Mouse (Mus musculus): ENCODE measurements at regions not wholly inside any gene's neighbourhood (a gene's known extent, or its start where the extent isn't known, plus 50 kb on each side); places are given as distances from the start of the nearest gene placed in this dataset.

DNA sequence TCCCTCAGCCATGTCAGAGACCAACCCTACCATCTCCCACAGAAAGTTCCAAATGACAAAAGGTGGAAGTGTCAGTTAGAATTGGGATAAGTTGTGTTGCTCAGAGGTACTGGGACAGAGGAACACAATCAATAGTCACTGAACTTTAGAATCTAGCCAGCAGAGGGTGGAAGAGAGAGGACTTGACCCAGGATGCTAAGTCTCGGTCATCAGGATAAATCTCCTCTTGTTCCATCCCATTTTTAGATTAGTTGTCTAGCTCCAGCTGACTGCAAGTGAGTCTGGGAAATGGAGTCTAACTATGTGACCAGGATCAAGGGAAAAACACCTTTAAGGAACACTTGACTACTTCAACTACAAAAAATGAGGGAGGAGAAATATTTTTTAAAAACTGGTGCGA lies 91.5 kb downstream of the Fam84b start:
- no peak for DNase-seq

DNA sequence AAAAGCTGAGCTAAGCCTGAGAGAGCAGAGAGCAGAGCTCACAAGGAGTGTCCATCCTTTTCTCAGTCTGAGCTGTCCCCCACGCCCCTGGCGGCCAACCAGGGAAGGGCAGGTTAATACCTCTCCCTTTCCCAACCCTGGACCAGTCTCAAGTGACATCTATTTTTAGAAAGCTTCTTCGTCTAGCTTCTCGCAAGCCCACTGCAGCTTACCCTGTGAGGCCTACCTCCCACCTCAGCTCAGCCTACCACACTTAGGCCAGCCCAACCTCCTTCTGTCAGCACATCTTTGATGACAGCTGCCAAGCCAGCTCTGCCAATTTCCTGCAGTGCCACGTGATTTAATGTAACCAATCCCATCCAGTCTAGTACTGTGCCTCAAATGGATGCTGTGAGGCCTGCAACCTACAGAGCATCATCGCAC lies 93.6 kb downstream of the Fam84b start:
- DNase-seq, result peak; percentile 10

DNA sequence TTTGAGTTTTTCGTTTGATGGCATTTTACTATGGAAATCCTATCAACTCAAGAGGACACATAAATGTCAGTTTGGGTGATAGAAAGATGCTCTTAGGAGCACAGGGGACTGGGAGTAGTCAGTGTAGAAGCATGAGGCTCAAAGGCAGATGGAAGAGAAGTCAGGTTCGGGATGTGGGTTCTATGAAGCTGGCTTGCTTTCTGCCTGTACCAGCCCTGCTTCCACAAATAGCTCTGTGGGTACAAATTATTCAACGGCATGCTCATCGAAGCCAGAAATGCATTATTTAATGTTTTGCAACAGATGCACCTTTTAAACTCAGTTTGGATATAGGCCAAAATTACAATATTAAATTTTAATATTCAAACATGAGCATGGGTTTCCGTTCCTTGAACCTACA lies 99.3 kb downstream of the Fam84b start:
- no peak for DNase-seq

DNA sequence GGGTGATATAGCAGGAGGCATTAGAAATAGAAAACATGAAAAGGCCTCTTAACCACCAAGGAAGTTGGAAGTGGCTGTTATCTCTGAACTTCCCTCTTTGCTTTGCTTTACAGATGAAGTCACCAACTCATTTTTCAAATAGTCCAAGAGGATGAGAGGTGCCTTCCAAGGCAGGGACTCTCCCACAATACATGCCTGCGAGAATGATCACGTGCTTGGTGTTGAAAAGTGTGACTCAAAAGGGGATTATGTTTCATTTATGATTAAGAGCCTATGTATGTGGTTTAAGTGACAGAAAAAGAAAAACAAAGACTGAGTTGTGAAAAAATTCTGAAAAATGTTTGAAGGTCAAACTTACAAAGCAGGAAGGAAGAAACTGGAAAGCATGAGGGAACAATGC lies 114.0 kb downstream of the Fam84b start:
- DNase-seq, result no peak

DNA sequence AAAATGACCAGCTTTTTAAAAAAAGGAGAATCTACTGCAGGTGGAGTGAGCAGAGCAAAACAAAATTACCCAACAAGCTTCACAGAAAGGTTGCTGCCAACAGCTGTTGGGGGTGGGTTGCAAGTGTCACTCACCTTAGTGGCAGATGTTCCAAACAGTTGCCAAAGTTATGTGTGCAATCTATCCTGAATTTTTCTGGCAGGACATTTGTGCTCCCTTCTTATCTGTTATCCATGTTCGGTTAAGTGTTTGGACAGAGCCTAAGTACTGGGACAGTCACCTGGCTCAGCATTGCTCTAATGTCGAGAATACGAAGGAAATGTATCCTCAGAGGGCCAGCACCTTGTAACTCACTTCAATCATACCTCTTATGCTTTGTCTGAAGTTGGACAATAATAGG lies 115.3 kb downstream of the Fam84b start:
- DNase-seq, result no peak

DNA sequence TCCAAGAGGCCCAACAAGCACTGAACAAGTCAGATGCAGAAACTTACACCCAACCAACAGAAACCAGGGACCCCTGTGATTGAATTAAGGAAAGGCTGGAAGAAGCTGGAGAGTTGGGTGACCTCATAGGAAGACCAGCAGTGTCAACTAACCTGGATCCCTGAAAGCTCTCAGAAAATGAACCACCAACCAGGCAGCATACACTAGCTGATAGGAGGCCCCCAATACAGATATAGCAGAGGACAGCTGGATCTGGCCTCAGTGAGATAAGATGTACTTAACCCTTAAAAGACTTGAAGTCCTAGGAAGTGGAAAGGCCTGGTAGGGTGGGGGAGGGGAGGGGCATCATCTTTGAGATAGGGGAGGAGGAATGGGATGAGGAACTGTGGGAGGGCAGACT lies 121.2 kb downstream of the Fam84b start:
- DNase-seq, result no peak

DNA sequence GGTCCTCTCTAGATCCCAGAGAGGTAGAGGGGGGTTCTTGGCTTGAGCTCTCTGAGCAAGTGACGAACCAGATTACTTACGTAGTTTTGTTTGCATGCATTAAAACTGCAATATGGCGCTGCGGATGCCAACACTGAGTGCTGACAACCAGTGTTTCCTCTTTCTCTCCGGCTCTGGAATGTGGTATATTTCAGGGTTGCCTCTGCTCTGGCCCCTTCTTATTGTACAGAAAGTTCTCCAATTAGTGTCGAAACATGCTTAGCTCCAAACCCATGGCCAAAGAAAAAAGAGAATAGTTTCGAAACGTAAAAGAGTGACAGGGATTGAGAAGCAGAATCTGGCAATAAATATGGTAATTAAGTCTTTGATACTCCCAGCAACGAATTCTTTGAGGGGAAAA lies 124.8 kb downstream of the Fam84b start:
- DNase-seq, result no peak

DNA sequence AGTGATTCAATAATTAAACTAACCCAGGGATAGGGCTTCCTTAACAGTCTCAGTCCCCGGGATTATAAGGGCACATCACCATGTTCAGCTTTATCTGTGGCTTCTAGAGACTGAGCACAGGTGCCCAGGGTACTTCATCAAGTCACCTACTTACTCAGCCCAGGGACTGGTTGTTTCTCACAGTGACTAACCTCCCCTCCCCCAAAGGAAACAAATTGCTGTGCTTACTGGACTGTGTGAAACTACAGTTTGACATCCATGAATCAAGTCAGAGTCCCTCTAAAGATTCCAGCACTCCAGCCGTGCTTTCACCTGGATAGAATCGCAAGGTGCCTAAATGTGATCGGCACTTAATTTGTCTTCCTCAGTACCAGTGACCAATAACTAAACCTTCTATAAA lies 125.2 kb downstream of the Fam84b start:
- DNase-seq, result no peak

DNA sequence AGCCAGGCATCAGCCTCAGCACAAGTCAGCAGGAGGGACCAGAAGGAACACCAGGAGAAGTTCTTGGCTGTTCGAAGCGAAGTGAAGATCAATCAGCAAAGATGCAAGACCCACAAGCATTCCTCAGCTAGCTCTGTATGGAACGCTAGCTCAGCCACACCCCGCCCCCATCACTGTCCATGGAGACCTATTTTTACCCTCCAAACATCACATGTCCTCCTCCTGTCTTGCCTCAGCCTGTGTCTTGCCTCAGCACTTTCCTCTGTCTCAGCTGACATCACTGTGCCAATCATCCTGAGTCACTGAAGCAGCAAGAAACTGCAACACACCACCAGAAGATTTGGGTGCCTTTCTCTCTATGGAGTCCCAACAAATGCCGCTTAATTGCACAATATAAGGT lies 134.2 kb downstream of the Fam84b start:
- DNase-seq, result no peak

DNA sequence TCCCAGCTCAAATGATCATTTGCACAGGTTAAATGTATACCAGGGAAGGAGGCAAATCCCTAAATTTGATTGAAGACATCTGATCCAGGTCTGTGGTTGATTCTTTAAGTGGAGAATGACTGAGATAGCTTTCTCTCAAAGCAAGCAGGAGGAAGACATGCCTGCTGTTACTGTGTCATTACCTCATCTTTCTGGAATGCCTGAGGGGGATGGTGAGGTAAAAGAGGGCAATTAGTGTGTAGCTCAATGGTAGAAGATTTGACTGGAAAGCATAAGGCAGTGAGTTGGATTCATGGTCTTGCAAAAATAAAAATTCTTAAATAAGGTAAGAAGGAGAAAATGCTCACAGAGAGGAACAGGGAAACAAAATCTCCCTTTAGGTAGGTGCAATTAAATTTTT lies 144.9 kb downstream of the Fam84b start:
- DNase-seq, result no peak

DNA sequence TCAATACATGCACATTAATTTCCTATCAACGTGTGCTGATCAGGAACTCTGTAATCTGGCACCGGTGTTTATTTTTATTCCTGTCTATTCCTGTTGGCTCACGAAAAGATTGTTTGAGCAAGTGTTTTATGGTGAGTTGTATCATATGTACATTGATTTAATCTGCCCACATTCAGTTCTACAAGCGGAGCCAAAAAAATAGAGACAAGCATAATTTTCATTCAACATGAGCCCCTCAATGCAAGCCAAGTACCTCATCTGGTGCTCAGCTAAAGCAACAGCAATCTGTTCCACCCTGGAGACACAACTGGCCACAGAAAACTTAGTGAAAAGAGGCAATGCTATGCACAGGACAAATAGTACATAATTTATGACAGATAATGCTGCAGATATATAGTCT lies 147.6 kb downstream of the Fam84b start:
- no peak for DNase-seq

DNA sequence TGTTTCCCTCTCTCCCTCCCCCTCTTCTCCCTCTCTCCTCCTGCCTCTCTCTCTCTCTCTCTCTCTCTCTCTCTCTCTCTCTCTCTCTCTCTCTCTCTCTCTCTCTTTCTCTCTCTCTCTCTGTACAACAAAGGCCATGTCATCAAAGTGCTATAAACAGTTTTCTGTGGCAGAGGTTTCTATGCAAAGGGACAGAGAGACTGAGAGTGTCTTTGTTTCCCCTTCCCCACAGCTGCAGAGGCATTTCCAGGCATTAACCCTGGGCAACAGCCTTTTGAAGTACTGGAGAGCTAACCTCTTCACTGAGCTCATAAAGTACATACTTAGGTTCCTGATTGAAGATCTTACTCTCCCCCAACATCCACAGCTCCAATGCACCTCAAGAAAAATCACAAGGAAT lies 152.3 kb downstream of the Fam84b start:
- no peak for DNase-seq

DNA sequence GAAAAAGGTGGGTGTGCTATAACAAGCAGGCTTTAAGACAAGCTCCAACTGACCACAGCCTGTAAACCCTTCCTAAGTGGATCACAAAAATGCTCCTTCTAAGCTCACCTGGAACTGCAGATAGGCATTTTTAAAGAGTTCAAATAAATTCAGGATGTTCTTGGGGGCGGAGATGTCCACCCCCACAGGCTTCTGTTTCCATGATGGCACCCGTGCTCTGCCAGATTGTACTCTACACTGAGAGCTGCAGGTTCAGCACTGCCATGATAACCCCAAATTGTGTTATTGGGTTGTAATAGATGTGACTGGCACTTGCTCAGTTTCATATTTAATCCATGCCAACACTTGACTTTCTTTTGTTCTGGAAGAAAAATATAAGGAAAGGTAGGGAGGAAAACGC lies 158.8 kb downstream of the Fam84b start:
- no peak for DNase-seq

DNA sequence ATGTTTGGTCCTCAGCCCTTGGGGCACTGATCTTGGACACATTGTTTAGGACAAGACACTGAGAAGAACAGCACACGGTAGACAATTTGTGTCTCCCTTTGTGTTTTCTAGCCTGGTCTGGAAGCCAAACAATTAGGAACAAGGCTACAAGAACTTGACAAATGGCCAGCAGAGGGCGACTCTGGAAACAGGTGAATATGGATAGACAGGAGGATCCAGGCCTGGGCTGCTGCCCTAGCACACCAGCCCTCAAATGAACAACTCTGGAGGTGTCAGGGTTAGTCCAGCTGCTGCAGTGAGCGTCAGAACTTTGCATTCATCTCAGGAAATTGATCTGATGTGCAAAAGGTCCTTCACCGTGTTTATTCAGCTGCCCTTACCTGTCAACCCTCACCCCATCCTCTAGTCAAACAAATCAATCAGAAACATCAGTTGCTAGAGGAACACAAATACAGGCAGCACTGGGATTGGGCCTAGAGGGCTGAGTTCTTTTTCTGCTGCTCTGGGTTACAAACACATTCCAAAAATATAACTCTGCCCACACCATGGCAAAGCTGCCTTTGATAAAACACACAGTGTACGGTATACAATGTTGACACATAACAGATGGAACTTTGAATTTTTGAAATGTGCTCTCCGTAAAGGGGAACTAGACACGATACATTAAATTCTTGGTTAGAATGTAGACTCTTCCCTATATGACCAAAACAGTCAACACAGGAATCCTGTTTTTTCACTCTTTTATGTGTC lies 159.7 kb downstream of the Fam84b start:
- DNase-seq, result peak; percentile 7

DNA sequence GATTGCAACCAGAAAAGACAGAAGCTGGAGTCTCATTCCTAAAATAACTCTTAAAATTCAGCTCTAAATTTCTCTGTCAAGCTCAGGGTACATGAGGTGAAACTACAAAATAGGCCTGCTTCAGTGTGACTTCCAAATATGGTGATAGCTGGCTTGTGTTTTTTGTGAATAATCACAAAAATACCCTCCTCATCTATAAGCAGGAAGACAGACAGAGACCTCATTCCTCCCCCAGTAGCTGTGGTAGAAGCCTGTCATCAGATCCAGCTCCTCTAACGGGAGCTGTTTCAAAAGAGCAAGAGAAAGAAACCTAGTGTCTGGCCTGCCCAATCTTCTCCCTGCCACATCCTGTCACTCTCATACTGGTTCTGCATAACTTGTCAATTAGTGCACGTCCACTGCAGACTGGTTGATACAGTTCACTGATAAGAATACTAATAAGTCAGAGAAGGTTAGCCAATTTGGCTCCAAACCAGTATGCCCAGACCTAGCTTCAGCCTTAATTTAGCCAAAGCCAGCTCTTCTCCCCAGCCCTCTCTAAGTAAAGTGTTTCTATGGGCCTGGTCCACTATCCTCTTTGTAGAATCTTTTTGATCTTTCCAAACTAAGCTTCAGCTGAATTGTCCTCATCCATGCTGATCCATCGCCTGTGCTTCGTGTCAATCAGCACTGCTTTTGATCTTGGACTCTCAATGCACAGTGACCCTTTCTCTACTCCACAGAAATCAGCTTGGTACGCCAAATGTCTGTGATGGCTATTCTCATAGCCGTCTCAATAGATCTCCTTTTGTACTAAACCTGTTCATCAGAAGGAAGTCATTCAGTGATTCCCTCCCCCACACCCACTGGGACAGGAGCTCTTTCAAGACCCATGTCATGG lies 160.6 kb downstream of the Fam84b start:
- no peak for DNase-seq

DNA sequence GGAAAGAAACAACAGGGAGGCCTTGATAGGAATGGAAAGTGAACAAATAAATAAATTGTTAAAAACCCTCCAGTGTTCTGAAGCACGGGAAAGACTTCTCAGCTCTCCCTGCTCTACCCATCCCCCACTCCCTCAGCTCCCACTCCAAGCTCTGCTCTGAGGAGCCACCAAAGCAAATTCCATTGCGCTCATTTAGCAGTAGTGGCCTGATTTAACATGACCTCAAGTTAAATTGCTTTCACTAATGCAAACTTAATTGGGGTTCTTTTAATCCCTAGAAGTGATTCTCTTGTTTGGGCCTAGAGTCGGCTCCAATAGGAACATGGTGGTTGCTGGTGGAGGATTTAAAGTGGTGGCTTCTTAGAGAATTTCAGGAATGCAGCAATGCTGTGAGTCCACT lies 161.4 kb downstream of the Fam84b start:
- no peak for DNase-seq

DNA sequence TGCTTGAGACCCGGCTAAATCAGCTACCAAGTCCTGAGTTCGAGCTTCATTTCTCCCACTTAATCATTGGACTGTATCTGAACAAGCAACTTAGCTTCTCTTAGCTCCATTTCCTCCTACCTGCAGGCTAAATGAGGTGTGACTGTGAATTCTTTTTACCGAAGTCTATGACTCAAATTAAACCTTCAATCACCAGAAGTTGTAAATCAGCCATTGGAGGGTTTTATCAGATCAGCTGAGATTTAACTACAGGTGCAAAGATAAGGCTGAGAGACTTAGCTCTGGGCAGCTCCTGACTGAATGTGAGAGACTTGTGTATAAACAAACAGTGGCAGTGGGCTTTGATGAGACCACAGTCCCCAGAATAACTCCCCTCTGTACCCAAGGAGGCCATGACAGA lies 176.2 kb downstream of the Fam84b start:
- no peak for DNase-seq

DNA sequence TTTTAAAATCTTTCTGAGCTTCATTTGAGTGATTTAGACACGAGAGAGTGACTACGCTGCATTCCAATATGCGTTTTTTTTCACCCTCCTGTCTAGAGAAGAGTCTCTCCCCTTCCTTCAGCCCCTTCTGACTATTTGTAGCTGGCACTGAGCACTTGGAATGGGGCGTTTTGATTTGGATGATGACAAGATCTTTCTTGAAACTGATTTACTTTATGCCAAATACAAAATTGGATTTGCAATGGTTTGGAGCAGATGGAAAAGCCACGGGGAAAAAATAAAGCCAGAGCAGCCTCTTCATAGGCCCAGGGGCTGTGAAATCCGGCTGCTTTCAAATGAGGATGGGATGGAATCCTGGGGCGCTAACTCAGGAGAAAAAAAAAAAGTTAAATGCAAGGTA lies 196.0 kb downstream of the Fam84b start:
- DNase-seq, result peak; percentile 1

DNA sequence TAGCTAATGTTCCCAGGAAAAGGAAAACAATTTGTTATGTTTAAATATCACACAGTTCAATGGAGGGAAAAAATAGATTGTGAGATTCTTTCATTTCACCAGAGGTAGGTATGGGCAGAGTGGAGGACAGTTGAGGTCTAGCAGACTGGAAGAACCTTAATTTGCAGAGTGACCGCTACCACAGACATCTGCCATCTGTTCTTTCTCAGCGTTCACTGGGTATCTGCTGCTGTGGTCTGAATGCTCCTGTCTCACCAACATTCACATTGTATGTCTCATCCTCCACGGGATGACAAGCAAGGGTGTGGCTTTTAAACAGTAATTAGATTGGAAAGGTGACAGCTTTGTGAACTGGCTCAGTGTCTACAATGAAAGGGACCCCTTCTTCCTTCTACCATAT lies 198.5 kb downstream of the Fam84b start:
- no peak for DNase-seq

DNA sequence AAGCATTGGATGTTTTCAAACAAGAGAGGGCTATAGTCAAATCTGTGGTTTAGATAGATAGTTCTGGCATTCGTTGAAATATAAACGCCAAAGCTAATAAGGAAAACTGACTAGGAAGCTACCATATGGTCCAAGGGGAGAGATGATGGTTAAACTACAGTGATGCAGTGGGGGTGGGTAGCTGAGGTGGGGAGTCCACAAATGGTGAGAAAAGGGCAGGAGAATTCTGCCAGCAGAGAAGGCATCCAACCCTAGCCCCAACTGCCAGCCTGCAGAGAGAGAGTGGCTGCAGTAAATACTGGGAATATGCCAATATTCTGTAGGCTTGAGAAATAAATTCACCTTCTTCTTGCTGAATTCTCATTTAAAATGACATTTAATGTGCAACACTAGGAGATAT lies 204.3 kb downstream of the Fam84b start:
- no peak for DNase-seq

DNA sequence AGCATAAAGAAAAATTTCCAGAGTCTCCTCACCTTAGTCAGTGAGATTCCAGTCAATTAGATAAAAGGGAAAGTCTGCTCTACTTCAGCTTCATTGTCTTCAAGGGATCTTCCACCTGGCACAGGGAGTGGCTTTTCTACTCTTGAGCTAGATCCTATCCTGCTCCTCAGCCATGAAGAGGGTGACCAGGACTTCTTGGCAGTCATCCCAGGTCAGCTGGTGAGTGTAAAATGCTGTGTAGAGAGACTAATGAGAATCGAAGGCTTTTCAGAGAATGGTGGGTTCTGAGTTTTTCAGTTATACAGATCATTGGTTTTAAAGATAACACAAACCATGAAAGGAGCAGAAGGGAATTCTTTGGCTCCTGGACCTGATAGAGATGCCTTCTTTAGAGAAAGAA lies 211.8 kb downstream of the Fam84b start:
- no peak for DNase-seq

DNA sequence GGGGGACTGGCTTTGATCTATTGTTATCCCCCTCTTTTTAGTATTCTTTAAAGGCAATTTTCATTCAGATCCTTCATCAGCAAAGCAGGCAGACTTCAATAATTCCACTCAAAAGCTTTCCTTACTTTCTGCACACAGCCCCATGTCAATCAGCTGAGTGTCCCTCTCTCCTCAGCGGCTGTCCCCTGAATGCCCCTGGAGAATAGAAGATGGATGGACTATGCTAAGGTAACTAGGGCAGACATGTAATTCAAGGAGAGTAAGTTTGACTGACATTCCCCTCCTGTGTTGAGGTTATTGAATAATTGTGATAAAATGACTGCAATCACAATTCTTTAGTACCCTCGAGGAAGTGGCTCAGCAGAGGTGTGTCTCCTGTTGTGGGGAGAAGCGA lies 220.1 kb downstream of the Fam84b start:
- no peak for DNase-seq

DNA sequence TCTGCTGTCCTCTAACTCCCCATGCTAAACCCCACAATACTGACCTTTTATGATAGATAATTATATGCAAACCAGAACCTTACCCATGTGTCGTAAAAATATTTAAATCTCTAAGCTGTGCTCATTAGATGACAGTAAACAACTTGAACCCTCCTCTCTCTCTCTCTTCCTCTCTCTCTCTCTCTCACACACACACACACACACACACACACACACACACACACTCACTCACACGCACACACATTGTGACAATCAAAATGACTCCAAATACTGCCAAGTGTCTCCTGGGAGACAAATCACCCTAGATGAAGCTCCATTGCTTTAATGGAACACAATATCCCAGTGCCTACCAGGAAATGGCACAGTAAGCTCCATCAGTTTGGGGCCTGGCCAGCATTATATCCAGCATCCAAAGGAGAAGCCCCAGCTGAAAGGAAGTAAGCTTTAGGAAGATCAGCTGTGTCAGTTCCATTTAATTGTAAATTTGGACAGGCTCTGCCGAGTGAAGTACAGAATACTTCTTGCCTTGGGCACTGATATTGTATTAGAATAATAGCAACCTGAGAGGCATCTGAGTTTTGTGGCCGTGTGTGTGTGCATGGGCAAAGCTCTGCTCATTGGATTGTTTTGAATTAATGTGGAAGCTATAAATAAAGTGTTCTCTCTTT lies 220.7 kb downstream of the Fam84b start:
- no peak for DNase-seq

Measured in cerebellum, adult 8-10 months (tissue).